Mouse (Mus musculus) CH12.LX (cell line): ENCODE data around the gene Plcb2. TPM values are rescaled to one million over a fixed set of nuclear protein-coding genes. Genes with fewer than 3 reads are reported as not detected.

Experiments
- DNase-seq: peaks from one replicate; pipeline ENCODE4 v3.0.0-alpha.2; 2013; ENCODE audit errors: extremely low read depth
- H3K27ac ChIP-seq: 2 replicates; pipeline ENCODE4 v1.5.1; 2012; ENCODE audit warnings: low read depth, mild to moderate bottlenecking, control low read depth, moderate library complexity; ENCODE audit not compliant: insufficient read depth
- H3K27me3 ChIP-seq: replicated peaks from 2 replicates; pipeline ENCODE3; 2012; ENCODE audit warnings: inconsistent platforms
- H3K36me3 ChIP-seq, 2 experiments: replicated peaks in 1 of 2; 2 replicates each; pipeline versions ENCODE3 to v1.6.1; 2012; ENCODE audit warnings: inconsistent platforms in 1 of 2, low read length in 1 of 2, mild to moderate bottlenecking in 1 of 2, mixed read lengths in 1 of 2, moderate library complexity in 1 of 2; ENCODE audit not compliant: control insufficient read depth in 1 of 2, insufficient read depth in 1 of 2
- H3K4me1 ChIP-seq, 2 experiments: 2 replicates each; pipeline ENCODE4 v1.6.1; 2012; ENCODE audit warnings: inconsistent platforms in 1 of 2, moderate library complexity in 1 of 2; ENCODE audit not compliant: insufficient read depth in 2 of 2, control insufficient read depth in 1 of 2
- H3K4me2 ChIP-seq: 2 replicates; pipeline ENCODE4 v1.6.1; 2012; ENCODE audit warnings: low read depth, mild to moderate bottlenecking, control low read depth; ENCODE audit not compliant: poor library complexity, insufficient read depth, severe bottlenecking
- H3K4me3 ChIP-seq, 3 experiments: fragments of 150-350 bp in 1 of 3; sonication (generic) in 1 of 3; replicated peaks in 1 of 3; 2 replicates each; pipeline versions ENCODE3 to v1.5.1; 2011 to 2012; ENCODE audit warnings: low read depth in 2 of 3, low read length in 2 of 3, mild to moderate bottlenecking in 2 of 3, moderate library complexity in 2 of 3, control low read depth in 1 of 3, improper control_type of control experiment in 1 of 3, inconsistent platforms in 1 of 3, mixed read lengths in 1 of 3; ENCODE audit not compliant: poor library complexity in 1 of 3
- H3K79me2 ChIP-seq: replicated peaks from 2 replicates; pipeline ENCODE4 v1.6.1; 2012; ENCODE audit warnings: mild to moderate bottlenecking, moderate library complexity; ENCODE audit not compliant: control insufficient read depth, poor library complexity, insufficient read depth, severe bottlenecking; ENCODE audit errors: extremely low read depth
- H3K9ac ChIP-seq: 2 replicates; pipeline ENCODE4 v1.6.1; 2012; ENCODE audit warnings: low read depth, mild to moderate bottlenecking, control low read depth, moderate library complexity; ENCODE audit not compliant: insufficient read depth
- H3K9me3 ChIP-seq: replicated peaks from 2 replicates; pipeline ENCODE3; 2012; ENCODE audit warnings: low read length, inconsistent platforms, mixed read lengths
- BHLHE40 ChIP-seq: IDR thresholded peaks from 2 replicates; pipeline ENCODE4 v1.6.1; 2011; ENCODE audit warnings: mild to moderate bottlenecking, low read depth, low read length, improper control_type of control experiment
- ELF1 ChIP-seq: IDR thresholded peaks from 2 replicates; pipeline ENCODE4 v1.6.1; 2014; ENCODE audit warnings: low read depth, mild to moderate bottlenecking, inconsistent platforms, low read length, improper control_type of control experiment
- ETS1 ChIP-seq: conservative IDR thresholded peaks from 2 replicates; pipeline ENCODE4 v1.6.1; 2012; ENCODE audit warnings: low read depth, mild to moderate bottlenecking, inconsistent platforms, low read length, improper control_type of control experiment, moderate library complexity
- IRF4 ChIP-seq: IDR thresholded peaks from 2 replicates; pipeline ENCODE4 v1.6.1; 2014; ENCODE audit warnings: low read depth, mild to moderate bottlenecking, inconsistent platforms, low read length, improper control_type of control experiment
- MAFK ChIP-seq: IDR thresholded peaks from 2 replicates; pipeline ENCODE4 v1.6.1; 2011; ENCODE audit warnings: low read length, improper control_type of control experiment; ENCODE audit not compliant: insufficient replicate concordance
- MAZ ChIP-seq: IDR thresholded peaks from 2 replicates; pipeline ENCODE4 v1.6.1; 2012; ENCODE audit warnings: low read depth, mild to moderate bottlenecking, inconsistent platforms, low read length, improper control_type of control experiment, moderate library complexity
- MEF2A ChIP-seq: IDR thresholded peaks from 2 replicates; pipeline ENCODE4 v1.6.1; 2014; ENCODE audit warnings: low read depth, mild to moderate bottlenecking, inconsistent platforms, low read length, improper control_type of control experiment, borderline replicate concordance
- NRF1 ChIP-seq: IDR thresholded peaks from 2 replicates; pipeline ENCODE4 v1.6.1; 2014; ENCODE audit warnings: low read depth, mild to moderate bottlenecking, inconsistent platforms, low read length, improper control_type of control experiment, moderate library complexity
- PAX5 ChIP-seq: IDR thresholded peaks from 2 replicates; pipeline ENCODE4 v1.6.1; 2012; ENCODE audit warnings: low read length, inconsistent platforms, mixed read lengths
- TBP ChIP-seq: conservative IDR thresholded peaks from 2 replicates; pipeline ENCODE4 v1.6.1; 2011; ENCODE audit warnings: low read depth, low read length, improper control_type of control experiment
- USF2 ChIP-seq: conservative IDR thresholded peaks from 2 replicates; pipeline ENCODE4 v1.6.1; 2011; ENCODE audit warnings: low read depth, low read length, improper control_type of control experiment
- ZC3H11A ChIP-seq: IDR thresholded peaks from 2 replicates; pipeline ENCODE4 v1.6.1; 2012; ENCODE audit warnings: low read depth, mild to moderate bottlenecking, inconsistent platforms, low read length, improper control_type of control experiment
- ZKSCAN1 ChIP-seq: IDR thresholded peaks from 2 replicates; pipeline ENCODE4 v1.6.1; 2012; ENCODE audit warnings: low read depth, inconsistent platforms, low read length, improper control_type of control experiment, borderline replicate concordance
- ZMIZ1 ChIP-seq: IDR thresholded peaks from 2 replicates; pipeline ENCODE4 v1.6.1; 2012; ENCODE audit warnings: low read depth, mild to moderate bottlenecking, inconsistent platforms, low read length, improper control_type of control experiment
- dilution Hi-C: fragments of 300-500 bp; cut with MboI; formaldehyde crosslinking; loops from 2 replicates; pipeline ENCODE4 v1.14.3; 2020; ENCODE audit warnings: low sequenced_read_pairs; ENCODE audit not compliant: extremely low pct_unique_long_range_greater_than_20kb, extremely low pct_ligation_motif_present
- in situ Hi-C: fragments of 300-500 bp; cut with MboI; formaldehyde crosslinking; loops from 3 replicates; pipeline ENCODE4 v1.14.3; 2019; ENCODE audit warnings: low sequenced_read_pairs, low pct_ligation_motif_present, low pct_unique_long_range_greater_than_20kb, mixed read lengths
- polyA plus RNA-seq: library from polyadenylated mRNA; unstranded; fragments of >175 nt; gene quantifications from 2 replicates; pipeline ENCODE4 v1.2.1, GENCODE M21; 2012; ENCODE audit warnings: low read depth; ENCODE audit not compliant: insufficient read length
- total RNA-seq, 2 experiments: library from RNA; depleted of rRNA; stranded (reverse); fragments of 300-350 nt in 1 of 2; fragments of >200 nt in 1 of 2; gene quantifications; 2 replicates each; pipeline ENCODE4 v1.2.3; 2012 to 2014

Plcb2 gene
- total and polyA plus RNA-seq, 3 experiments, result 5.7 to 22.3 (median 7.8) TPM

- in situ Hi-C loops, result loop anchor here (10.0 to 25.0 kb wide), 2 partner anchors 211 to 424 kb away; no protein-coding TSS in a partner anchor
- dilution Hi-C loops, result no loop called here
- no peak overlapping the region for H3K27ac ChIP-seq
Measured at GRCm38 (mm10) chr2:118763469-118763868, 35.2 kb upstream of the Plcb2 start.

GRCm38 (mm10) chr2:118762784-118763148, 34.5 kb upstream of the Plcb2 start:
- dilution Hi-C loops, result no loop called here
- no peak for DNase-seq
- Histone ChIP-seq H3K27me3 (peaks cover 11% of the 10 kb centered on the region), H3K4me2 (no peak overlapping the region)
- TF ChIP-seq ETS1 (no peak), ELF1 (no peak), MAZ (no peak), TBP (no peak), PAX5 (no peak), ZC3H11A (no peak), MAFK (no peak)
- TF ChIP-seq, all 38 proteins: peak for 0
- in situ Hi-C loops, result loop anchor here (10.0 to 25.0 kb wide), 2 partner anchors 212 to 425 kb away; no protein-coding TSS in a partner anchor
- no peaks in the 10 kb centered on the region for H3K79me2 ChIP-seq
- H3K4me3 ChIP-seq, result no peak overlapping the region
- H3K36me3 ChIP-seq, result no peaks in the 10 kb centered on the region
- H3K27ac ChIP-seq, result no peak overlapping the region
- H3K9me3 ChIP-seq, result no peaks in the 10 kb centered on the region
- H3K9ac ChIP-seq, result no peak overlapping the region
- peaks cover 12 to 43% of the 10 kb centered on the region in 2 experiments for H3K4me1 ChIP-seq

More at GRCm38 (mm10) chr2:118763469-118763868, 35.2 kb upstream of the Plcb2 start:
- Histone ChIP-seq H3K27me3 (peaks cover 7% of the 10 kb centered on the region), H3K4me3 (no peak overlapping the region), H3K9me3 (no peaks in the 10 kb centered on the region), H3K4me1 (peaks cover 12 to 43% of the 10 kb centered on the region in 2 experiments), H3K79me2 (no peaks in the 10 kb centered on the region), H3K36me3 (no peaks in the 10 kb centered on the region), H3K4me2 (no peak overlapping the region)
- no peak for DNase-seq
- TF ChIP-seq ZKSCAN1, result no peak
- TF ChIP-seq, all 38 proteins: peak for 0
- no peak overlapping the region for H3K9ac ChIP-seq

- Histone ChIP-seq H3K79me2 (no peaks in the 10 kb centered on the region), H3K4me3 (no peak within 1 kb of the TSS), H3K36me3 (no peaks in the 10 kb centered on the region), H3K27ac (no peak within 1 kb of the TSS), H3K4me2 (no peak within 1 kb of the TSS), H3K9ac (no peak within 1 kb of the TSS), H3K9me3 (no peaks in the 10 kb centered on the region), H3K4me1 (peaks cover 12 to 39% of the 10 kb centered on the region in 2 experiments), H3K27me3 (peaks cover 12% of the 10 kb centered on the region)
- dilution Hi-C loops, result no loop called here
- TF ChIP-seq NRF1 (no peak), MEF2A (no peak), ZMIZ1 (no peak), USF2 (no peak), IRF4 (no peak), BHLHE40 (no peak)
- DNase-seq, result no peak
- in situ Hi-C loops, result loop anchor here (10.0 to 25.0 kb wide), 2 partner anchors 213 to 425 kb away; no protein-coding TSS in a partner anchor
Measured at GRCm38 (mm10) chr2:118761906-118762783, 33.9 kb upstream of the Plcb2 start, which contains the start of gene Ccdc9b. TSS of gene Ccdc9b (minus strand) at chr2:118762661.
